Mouse (Mus musculus) brain, embryonic 14.5 days (tissue): ENCODE data around the gene Tmf1.

Experiments used
- CTCF ChIP-seq: fragments of 200-500 bp; IDR thresholded peaks from 2 replicates; pipeline ENCODE4 v1.5.1; 2012; ENCODE audit warnings: inconsistent platforms, mild to moderate bottlenecking, moderate library complexity, borderline replicate concordance; ENCODE audit not compliant: insufficient read depth, insufficient read length; ENCODE audit errors: extremely low read depth
- POLR2A ChIP-seq: fragments of 200-500 bp; IDR thresholded peaks from 2 replicates; pipeline ENCODE4 v1.6.1; 2012; ENCODE audit warnings: mild to moderate bottlenecking, inconsistent platforms, borderline replicate concordance; ENCODE audit not compliant: poor library complexity, insufficient read depth, insufficient read length, severe bottlenecking; ENCODE audit errors: extremely low read depth

GRCm38 (mm10) chr6:97144359-97144758, 34.6 kb downstream of the Tmf1 start:
- TF ChIP-seq CTCF (no peak), POLR2A (no peak)
